Comparison of ENCODE assay signal across 10 mouse cellular contexts in genomic region chr2:157339532-157339931, GRCm38 (mm10). TPM values are rescaled to one million over a fixed set of nuclear protein-coding genes. Genes with fewer than 3 reads are reported as not detected.
DNase-seq lines count a peak whose midpoint lies in the region; ATAC-seq and TF ChIP-seq lines count a peak whose summit lies in the region.
"Had no signal": no experiment of that assay in that cellular context is flagged by ENCODE, and none has a peak within 500 bp of the region (broad histone marks: within the 10 kb centered on the region; RNA-seq: fewer than 3 reads in every experiment).

No protein-coding gene starts in this region.

- no peak for TF ChIP-seq POLR2A in liver, adult 2 months (IDR thresholded peaks at IDR 0.05; ENCODE audit: extremely low read depth, insufficient read depth, low read length)
- TF ChIP-seq POLR2A in olfactory bulb, adult 2 months (IDR thresholded peaks at IDR 0.05; ENCODE audit: insufficient read depth, low read depth, low read length), result no peak

- no peaks in the 10 kb centered on the region for H3K4me1 ChIP-seq in liver, adult 2 months (ENCODE audit: control insufficient read depth, insufficient read depth, low read length)
- peaks cover 3% of the 10 kb centered on the region; the same call in 1 of the 2 replicates for H3K4me1 ChIP-seq in liver, postnatal 0 days (ENCODE audit: insufficient read depth)
- H3K4me1 ChIP-seq in forebrain, embryonic 13.5 days, result peaks cover 48% of the 10 kb centered on the region
- H3K4me1 ChIP-seq in limb, embryonic 10.5 days, result peaks cover 29% of the 10 kb centered on the region
- peaks cover 20% of the 10 kb centered on the region for H3K4me1 ChIP-seq in olfactory bulb, adult 2 months (ENCODE audit: control insufficient read depth, insufficient read depth, low read length)

- H3K36me3 ChIP-seq in liver, adult 2 months (ENCODE audit: control insufficient read depth, insufficient read depth, low read length), result no peaks in the 10 kb centered on the region
- no peaks in the 10 kb centered on the region for H3K36me3 ChIP-seq in liver, postnatal 0 days (replicated peaks; ENCODE audit: insufficient read depth, low read length)
- no peaks in the 10 kb centered on the region for H3K36me3 ChIP-seq in forebrain, embryonic 13.5 days (ENCODE audit: poor library complexity, severe bottlenecking)
- H3K36me3 ChIP-seq in limb, embryonic 10.5 days, result no peaks in the 10 kb centered on the region

- no peaks in the 10 kb centered on the region for H3K9me3 ChIP-seq in liver, postnatal 0 days (ENCODE audit: low read length)
- H3K9me3 ChIP-seq in forebrain, embryonic 13.5 days (replicated peaks), result no peaks in the 10 kb centered on the region
- no peaks in the 10 kb centered on the region for H3K9me3 ChIP-seq in limb, embryonic 10.5 days (replicated peaks)

- no peaks in the 10 kb centered on the region for H3K27me3 ChIP-seq in liver, adult 2 months (ENCODE audit: control insufficient read depth, insufficient read depth, low read length)
- no peaks in the 10 kb centered on the region for H3K27me3 ChIP-seq in liver, postnatal 0 days (ENCODE audit: insufficient read depth, low read length)
- H3K27me3 ChIP-seq in forebrain, embryonic 13.5 days, result no peaks in the 10 kb centered on the region
- 0 out of 2 replicates have a peak, but pooled peaks cover 3% of the 10 kb centered on the region for H3K27me3 ChIP-seq in limb, embryonic 10.5 days (ENCODE audit: low read depth, poor library complexity, severe bottlenecking)

- H3K4me3 ChIP-seq in liver, adult 2 months (ENCODE audit: insufficient read depth, low read depth, low read length), result no peak overlapping the region
- H3K4me3 ChIP-seq in liver, postnatal 0 days (ENCODE audit: low read depth, low read length), result no peak overlapping the region
- H3K4me3 ChIP-seq in forebrain, embryonic 13.5 days, result no peak overlapping the region
- no peak overlapping the region for H3K4me3 ChIP-seq in limb, embryonic 10.5 days
- no peak overlapping the region for H3K4me3 ChIP-seq in olfactory bulb, adult 2 months (ENCODE audit: insufficient read depth, low read depth, low read length)

- peak; percentile 37 for DNase-seq in liver, adult 2 months (ENCODE audit: extremely low read depth, low read depth, low spot score)
- DNase-seq in liver, postnatal 0 days, result no peak
- DNase-seq in limb, embryonic 10.5 days (ENCODE audit: low spot score), result no peak
- no peak for DNase-seq in liver
- DNase-seq: gastrocnemius, postnatal 36 days had no signal

- peak overlapping the region; percentile 68 for H3K27ac ChIP-seq in liver, adult 2 months (replicated peaks; ENCODE audit: insufficient read depth, low read depth, low read length)
- H3K27ac ChIP-seq in liver, postnatal 0 days (ENCODE audit: low read depth), result no peak overlapping the region
- peak overlapping the region; percentile 98 for H3K27ac ChIP-seq in forebrain, embryonic 13.5 days
- H3K27ac ChIP-seq in limb, embryonic 10.5 days, result peak overlapping the region; percentile 76
- peak overlapping the region; percentile 60 for H3K27ac ChIP-seq in olfactory bulb, adult 2 months (ENCODE audit: insufficient read depth, low read depth, low read length)

- H3K79me2 ChIP-seq in liver, adult 2 months (ENCODE audit: control insufficient read depth, insufficient read depth, low read length), result no peaks in the 10 kb centered on the region

- no peak for TF ChIP-seq EP300 in liver, postnatal 0 days (IDR thresholded peaks at IDR 0.05; ENCODE audit: low read depth)

- H3K9ac ChIP-seq in liver, adult 2 months (ENCODE audit: low read depth, low read length), result no peak overlapping the region
- no peak overlapping the region for H3K9ac ChIP-seq in liver, postnatal 0 days (replicated peaks)
- H3K9ac ChIP-seq in forebrain, embryonic 13.5 days, result peak overlapping the region; percentile 63; the same call in 1 of the 2 replicates

- 75% methylated on average over 7 of the region's 7 CpGs for WGBS in liver, adult 2 months
- 68% methylated on average over 7 of the region's 7 CpGs for WGBS in liver, postnatal 0 days (ENCODE audit: insufficient replicate concordance)
- 27% methylated on average over 7 of the region's 7 CpGs for WGBS in forebrain, embryonic 13.5 days
- WGBS in limb, embryonic 10.5 days, result 80% methylated on average over 7 of the region's 7 CpGs
- 61% methylated on average over 7 of the region's 7 CpGs for WGBS in olfactory bulb, adult 2 months

- TF ChIP-seq CTCF in liver, adult 2 months (IDR thresholded peaks at IDR 0.05; ENCODE audit: low read depth, low read length), result no peak
- no peak for TF ChIP-seq CTCF in liver, postnatal 0 days (IDR thresholded peaks at IDR 0.05; ENCODE audit: low read depth)
- TF ChIP-seq CTCF in olfactory bulb, adult 2 months (IDR thresholded peaks at IDR 0.05; ENCODE audit: insufficient read depth, low read depth, low read length), result no peak

- ATAC-seq in liver, postnatal 0 days, result no peak
- ATAC-seq in forebrain, embryonic 13.5 days, result no peak
- ATAC-seq in granulocyte monocyte progenitor cell, adult 5-6 weeks (replicated peaks; ENCODE audit: poor library complexity, severe bottlenecking), result no peak

- no peak overlapping the region for H3K4me2 ChIP-seq in liver, postnatal 0 days (ENCODE audit: low read depth, low read length)
- H3K4me2 ChIP-seq in forebrain, embryonic 13.5 days, result no peak overlapping the region

RNA-seq across cellular contexts. Expression of gene Ghrh, which starts 7.8 kb away (rescaled TPM):
- not detected in 2 replicates for total RNA-seq in liver, adult 2 months (2014; rRNA removed)
- not detected in 2 replicates for polyA plus RNA-seq in liver, adult 2 months (2012; rRNA removed)
- polyA plus RNA-seq in liver, postnatal 0 days (2015; fragmentation: Nextera tagmentation; extraction: Ambion mirVana), result not detected in 2 replicates
- polyA plus RNA-seq in forebrain, embryonic 13.5 days (2015; fragmentation: Nextera tagmentation; extraction: Ambion mirVana), result 2.5 TPM in 2 replicates
- not detected in 2 replicates for polyA plus RNA-seq in limb, embryonic 10.5 days (2016; fragmentation: Nextera tagmentation; extraction: Ambion mirVana)
- not detected in 2 replicates for polyA plus RNA-seq in olfactory bulb, adult 2 months (2012; ENCODE audit: insufficient read depth, insufficient read length, low replicate concordance, missing spikeins)
- not detected in 2 replicates for total RNA-seq in granulocyte monocyte progenitor cell, adult 5-6 weeks (2014; fragmentation: Nextera tagmentation)
- total RNA-seq in granulocyte monocyte progenitor cell, adult 5-6 weeks (2017), result not detected in 2 replicates
- total RNA-seq: gastrocnemius, postnatal 36 days; heart, postnatal 36 days; left cerebral cortex, postnatal 10 days had no signal

RNA-seq across cellular contexts. Expression of gene Manbal, which starts 27.9 kb away (rescaled TPM):
- total RNA-seq in liver, adult 2 months (2014; rRNA removed), result 3.3 and 3.8 TPM in 2 replicates
- polyA plus RNA-seq in liver, adult 2 months (2012; rRNA removed), result 28.5 and 31.9 TPM in 2 replicates
- 22.8 and 23.4 TPM in 2 replicates for polyA plus RNA-seq in liver, postnatal 0 days (2015; fragmentation: Nextera tagmentation; extraction: Ambion mirVana)
- 89.9 and 95.2 TPM in 2 replicates for polyA plus RNA-seq in forebrain, embryonic 13.5 days (2015; fragmentation: Nextera tagmentation; extraction: Ambion mirVana)
- 70.0 and 70.9 TPM in 2 replicates for polyA plus RNA-seq in limb, embryonic 10.5 days (2016; fragmentation: Nextera tagmentation; extraction: Ambion mirVana)
- not detected in 2 replicates for polyA plus RNA-seq in olfactory bulb, adult 2 months (2012; ENCODE audit: insufficient read depth, insufficient read length, low replicate concordance, missing spikeins)
- total RNA-seq in granulocyte monocyte progenitor cell, adult 5-6 weeks (2014; fragmentation: Nextera tagmentation), result 21.7 and 29.6 TPM in 2 replicates
- total RNA-seq in granulocyte monocyte progenitor cell, adult 5-6 weeks (2017), result 6.9 and 7.1 TPM in 2 replicates

Comparison
In these comparisons a context has a peak if more than half of its experiments do, and no peak if none do; other contexts are left out.
1. RNA of gene Manbal, which starts 27.9 kb away (polyA plus RNA-seq): 89.9 to 95.2 TPM in forebrain, embryonic 13.5 days, 70.0 to 70.9 TPM in limb, embryonic 10.5 days, 28.5 to 31.9 TPM in liver, adult 2 months and 22.8 to 23.4 TPM in liver, postnatal 0 days; not detected in olfactory bulb, adult 2 months; every median in the first group is over 10 times any median in the second.